Mouse (Mus musculus): ENCODE measurements around the gene Ophn1.

The Ophn1 gene

DNA sequence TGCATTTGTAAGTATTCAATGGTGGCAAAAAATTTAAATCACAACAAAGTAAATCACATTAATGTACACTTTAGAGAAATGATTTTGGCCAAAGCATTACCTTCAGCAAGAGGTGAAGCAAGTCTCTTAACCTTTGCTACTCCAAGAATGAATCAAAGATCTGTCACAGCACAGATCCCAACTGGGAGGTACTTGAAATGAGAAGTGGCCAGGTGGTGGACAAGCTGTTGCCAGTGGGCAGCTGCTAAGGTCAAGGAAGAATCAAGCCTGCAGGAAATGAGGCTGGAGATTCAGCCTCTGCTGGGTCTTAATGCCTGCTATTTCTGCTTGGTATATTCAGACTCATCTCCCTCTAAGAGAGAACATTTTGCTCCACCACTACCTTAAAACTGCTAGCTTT, 87.0 kb downstream of the Ophn1 start:
- no peak for DNase-seq (ENCODE audit: low spot score)

DNA sequence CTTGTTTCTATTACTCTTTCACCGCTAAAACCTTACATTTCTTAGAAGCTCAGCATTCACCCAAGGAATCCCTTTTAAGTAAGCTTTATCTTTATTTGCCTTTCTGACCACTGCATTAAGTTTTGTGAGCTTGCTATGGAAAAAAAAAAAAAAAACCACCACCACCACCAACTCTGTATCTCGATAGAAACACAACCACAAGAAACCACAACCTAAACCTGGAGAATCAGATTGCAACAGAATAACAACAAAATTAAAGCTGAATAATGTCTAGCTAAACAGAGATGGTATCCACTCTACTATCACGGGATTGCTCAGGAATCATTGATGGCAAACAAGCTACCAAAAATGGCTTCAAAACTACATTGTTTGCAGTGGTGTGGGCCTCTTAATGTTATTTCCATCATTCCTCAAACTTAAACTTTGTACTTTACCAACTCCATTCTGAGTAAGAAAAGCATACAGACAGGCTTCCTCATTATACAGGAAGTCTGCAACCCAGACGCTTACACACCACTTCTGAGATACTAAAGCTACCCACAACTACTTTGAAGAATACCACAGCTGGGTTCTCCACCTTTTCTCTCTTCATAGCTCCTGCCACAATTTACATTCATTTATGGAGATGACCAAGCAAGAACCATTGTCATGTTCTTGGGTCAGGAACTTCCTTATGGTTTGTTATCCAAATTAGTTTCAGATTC, 116.4 kb downstream of the Ophn1 start:
- no peak for DNase-seq (ENCODE audit: low spot score)

DNA sequence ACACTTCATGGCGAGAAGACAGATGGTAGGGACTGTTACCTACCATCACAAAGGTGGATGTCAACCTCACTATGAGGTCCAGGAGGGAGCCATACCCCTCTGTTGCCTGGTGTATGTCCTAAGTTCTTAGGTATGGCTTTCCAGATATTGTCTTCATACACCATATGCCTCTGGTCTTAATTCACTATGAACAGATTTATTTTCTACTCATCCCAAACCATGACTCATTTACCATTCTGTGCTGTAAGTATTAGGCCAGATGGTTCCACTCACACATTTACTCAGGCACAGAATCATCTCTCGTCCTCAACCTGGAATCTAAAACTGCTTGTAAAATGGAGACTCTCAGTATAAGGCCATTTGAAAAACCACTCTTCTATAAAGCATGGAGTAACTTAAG, 135.7 kb downstream of the Ophn1 start:
- DNase-seq (ENCODE audit: low spot score), result no peak

DNA sequence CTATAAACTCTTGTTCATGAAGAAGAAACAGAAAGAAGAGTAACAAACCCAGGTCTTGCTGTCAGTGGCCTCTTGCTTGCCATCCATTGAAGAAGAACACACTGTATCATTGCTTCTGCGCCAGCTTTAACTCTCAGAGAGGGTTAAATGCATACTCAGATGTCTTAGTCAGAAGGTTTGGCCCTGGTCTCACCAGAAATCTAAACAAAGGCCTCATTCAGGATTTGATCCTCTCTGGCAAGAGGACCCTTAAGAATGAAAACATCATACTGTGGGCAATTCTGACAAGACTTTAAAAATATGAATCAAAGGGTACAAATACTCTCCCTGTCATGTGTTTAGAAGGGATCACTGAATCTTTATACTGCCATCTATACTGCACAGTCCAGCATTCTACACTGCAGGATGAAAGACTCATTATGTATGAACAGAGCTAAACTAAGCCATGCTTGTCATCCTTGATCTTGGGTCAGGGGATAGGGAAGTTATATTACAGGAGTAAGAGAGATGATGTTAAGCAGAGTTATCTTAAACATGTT, 139.5 kb downstream of the Ophn1 start:
- no peak for DNase-seq (ENCODE audit: low spot score)

DNA sequence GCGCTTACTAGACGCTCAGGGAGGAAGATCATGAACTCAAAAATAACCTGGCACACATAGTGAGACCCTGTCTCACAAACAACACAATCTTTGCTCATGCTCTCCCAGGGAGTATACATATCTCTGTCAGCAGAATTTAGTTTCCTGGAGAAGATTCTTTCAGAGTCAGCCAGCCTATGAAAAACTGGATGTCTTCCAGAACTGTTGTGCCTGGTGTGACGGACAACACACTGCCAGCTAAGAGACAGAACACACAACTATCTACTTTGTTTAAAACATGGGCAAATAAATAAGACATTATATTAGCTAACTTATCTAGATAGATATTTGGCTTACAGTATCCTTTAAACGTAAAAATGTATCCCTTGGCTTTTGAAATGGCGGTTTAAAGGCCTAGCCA, 154.1 kb downstream of the Ophn1 start:
- DNase-seq (ENCODE audit: low spot score), result no peak

DNA sequence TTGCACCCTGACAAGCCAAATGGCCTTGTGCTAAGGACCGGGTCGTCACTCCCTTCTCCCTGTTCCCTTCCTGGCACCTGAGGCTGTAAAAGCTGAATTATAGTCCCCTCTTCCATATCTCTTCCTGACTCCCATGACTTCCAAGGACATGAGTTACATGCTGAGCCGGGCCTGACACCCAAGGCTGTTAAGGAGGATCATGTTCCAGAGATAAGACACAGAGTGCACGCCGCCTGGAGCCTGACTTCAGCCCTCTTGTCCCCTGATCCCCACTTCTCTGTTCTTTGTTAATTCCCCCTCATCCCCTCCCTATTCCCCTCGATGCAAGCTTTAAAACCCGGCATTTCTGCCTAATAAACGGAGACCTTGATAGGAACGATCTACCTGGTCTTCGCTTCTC, 167.8 kb downstream of the Ophn1 start:
- DNase-seq (ENCODE audit: low spot score), result no peak

DNA sequence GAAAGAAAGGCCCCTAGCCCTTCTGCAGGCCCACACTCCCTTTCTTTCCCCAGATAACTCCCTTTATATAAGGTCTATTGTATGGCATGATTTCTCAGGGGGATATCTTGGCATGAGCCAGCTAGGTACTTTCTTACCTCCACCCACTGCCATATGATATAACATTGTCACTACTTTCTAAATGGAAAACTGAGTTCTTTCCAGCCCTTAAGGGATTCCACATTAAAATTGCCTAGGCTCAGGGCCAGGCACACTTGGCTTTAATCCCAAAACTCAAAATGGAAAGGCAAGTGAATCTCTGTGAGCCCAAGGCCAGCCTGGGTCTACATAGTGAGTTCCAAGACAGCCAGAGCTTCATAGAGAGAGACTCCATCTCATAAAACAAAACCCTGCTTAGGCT, 183.1 kb downstream of the Ophn1 start:
- DNase-seq (ENCODE audit: low spot score), result no peak

DNA sequence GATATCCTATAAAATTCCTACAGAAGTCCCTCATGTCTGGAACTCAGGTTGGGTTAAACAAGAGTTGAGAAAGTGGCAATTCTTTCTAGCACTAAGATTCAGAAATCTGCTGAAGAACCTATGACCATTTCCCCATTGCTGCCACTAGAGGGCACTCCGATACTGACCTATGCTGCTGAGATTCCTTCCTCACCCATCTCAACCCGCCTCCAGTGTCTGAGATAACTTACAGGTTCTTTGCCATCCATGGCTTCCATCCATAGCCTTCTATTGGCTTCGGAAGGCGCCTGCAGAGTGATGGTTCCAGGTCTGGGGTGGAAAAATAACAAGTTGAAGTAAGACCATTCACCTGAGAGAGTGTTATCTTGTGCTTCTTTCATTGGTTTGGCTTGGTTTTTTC, 189.2 kb downstream of the Ophn1 start:
- DNase-seq (ENCODE audit: low spot score), result peak; percentile 68

DNA sequence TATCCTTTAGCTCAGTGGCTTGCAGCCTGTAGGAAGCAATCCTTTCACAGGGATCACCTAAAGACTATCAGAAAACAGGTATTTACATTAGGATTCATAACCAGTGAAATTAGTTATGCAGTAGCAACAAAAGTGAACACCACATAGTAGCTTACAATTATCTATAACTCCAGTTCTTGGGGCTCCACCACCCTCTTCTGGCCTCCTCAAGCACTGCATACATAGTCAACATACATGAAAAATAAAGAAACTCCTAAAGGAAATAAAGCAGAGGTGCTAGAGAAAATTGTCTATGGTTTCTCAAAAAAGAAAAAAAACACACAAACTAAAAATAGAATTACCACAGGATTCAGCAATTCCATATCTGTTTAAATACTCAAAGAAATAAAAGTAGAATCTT, 208.2 kb downstream of the Ophn1 start:
- no peak for DNase-seq (ENCODE audit: low spot score)

DNA sequence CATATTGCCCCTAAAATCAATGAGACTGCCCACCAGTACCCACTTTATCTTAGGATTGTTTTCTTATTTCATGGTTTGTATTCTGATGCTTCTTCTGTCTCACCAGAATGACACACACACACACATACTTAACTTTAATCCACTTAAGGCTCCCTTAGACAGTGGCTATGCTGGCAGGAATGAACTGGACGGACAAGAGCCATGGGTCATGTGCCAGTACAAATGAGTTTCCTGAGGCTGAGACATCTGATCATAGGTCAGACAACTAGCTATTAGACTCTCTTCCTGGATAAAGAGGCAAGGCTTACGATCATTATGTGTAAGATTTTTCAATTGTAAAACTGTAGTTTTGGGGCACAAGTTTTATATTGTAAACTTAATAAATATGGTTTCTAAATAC, 209.5 kb downstream of the Ophn1 start:
- no peak for DNase-seq (ENCODE audit: low spot score)

DNA sequence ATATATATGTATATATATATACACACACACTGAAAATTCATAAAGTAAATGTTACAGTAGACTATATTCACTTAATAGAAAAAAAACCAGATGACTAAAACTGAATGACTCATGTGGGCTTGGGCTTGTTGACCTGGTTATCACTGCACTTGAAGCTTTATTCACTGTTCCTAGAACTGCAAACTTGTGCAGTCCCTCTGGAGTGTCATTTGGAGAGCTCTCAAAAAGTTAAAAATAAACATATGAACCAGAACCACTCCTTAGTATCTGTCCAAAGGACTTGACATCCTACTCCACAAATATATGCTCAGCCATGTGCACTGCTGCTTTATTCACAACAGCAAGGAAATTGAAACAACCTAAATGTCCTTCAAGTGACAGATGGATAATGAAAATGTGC, 219.8 kb downstream of the Ophn1 start:
- DNase-seq (ENCODE audit: low spot score), result no peak

DNA sequence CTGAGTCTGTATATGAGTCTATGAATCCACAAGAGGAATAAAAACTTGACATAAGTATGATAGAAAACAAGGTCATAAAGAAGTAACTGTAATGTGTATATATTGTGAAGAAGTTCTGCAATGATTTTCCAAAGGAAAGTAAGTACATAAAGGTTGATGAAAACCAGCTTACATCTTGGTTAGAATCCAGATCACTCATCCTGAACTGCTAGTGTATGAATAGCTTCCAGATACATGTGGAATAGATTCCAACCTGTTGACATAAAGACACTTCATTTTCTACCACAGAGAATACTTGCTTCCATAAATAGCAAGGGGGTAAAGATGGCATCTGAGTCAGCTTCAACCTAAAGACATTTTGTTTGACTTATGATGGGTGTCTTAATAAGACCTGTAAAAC, 239.4 kb downstream of the Ophn1 start:
- no peak for DNase-seq (ENCODE audit: low spot score)

DNA sequence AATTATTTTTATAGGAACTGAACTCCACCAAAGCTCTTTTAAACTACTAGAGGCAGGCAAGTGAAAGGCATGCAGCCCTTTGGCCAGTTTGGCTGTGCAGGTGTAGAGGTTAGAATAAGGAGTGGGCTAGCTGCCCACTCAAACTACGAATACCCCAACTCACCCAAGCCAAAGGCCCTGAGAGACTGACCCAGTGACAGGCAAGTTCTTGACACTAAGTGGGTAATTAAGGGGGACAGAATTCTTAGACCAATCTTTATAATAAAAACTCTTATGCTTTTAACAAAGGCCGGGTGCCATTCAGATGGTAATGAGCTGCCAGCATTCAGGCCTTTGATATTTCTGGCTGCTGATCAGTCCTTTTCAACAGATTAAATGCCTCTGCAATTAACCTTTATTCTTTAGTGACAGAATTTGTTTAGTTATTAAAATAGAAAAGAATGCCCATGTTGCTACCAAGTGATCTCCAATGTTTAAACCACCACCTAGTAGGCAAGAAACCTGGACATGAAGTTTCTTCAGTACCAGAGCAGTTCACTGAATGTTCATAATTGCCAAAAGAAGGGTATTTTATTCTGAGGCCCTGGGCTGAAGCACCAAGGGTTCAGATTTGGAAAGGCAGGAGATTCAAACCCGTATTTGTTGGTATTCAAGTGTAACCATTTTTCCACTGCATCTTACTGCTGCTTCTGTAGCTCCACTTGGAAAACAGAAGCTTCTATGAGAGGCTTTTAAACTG, 262.0 kb downstream of the Ophn1 start:
- DNase-seq (ENCODE audit: low spot score), result no peak

DNA sequence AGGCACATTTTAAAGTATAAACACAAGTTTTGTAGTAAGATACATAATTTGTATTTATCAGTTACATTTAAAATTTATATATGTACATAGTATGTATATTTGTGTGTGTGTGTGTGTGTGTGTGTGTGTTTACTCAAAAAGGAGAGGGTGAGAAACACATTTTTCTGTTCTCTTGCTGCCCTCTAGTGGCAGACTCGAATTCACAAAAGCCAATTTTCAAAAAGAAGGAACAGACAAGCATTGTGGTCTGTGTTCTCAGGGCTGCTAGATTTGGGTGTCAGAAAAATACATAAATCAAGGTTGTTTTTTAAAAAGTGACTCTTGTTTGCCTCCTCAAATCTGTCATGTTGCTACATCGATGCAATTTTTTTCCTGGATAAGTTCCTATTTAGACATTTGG, 272.0 kb downstream of the Ophn1 start:
- peak; percentile 39 for DNase-seq (ENCODE audit: low spot score)

DNA sequence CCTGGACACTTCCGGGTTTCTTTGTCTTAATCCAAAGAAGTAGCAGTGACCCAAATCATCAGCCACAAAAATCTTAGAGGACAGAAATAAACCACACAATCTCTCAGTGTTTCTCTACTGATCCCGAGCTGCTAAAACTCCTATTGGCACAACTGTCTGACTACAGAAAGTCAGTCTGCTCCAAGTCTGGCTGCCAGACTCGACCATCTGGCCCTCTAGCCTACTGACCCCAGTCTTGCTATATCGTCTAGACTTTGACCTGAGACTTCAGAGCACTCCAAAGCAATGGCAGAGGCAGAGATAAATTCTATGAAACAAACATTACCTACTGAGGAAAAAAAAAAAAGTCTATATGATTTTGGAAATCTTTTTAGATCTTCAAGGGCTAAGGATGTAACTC, 273.4 kb downstream of the Ophn1 start:
- DNase-seq (ENCODE audit: low spot score), result no peak

DNA sequence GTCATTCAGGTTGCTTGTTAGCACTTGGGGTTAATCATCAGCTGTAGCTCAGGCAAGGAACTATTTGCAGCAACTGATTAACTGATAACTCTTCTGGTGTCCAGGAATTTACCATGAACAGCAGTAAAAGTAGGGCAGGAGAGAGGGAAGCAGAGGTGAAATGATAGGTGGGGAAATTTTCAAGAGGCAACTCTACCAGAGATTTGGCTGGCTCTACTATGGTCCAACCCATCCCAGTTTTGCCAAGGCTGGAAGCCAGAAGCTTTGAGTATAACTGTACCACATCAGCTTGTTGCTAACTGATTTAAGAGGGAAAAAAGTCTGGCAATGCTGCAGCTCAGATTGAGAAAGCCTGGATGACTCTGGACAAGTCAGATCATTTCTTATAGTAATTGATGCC, 316.6 kb downstream of the Ophn1 start:
- DNase-seq (ENCODE audit: low spot score), result no peak

DNA sequence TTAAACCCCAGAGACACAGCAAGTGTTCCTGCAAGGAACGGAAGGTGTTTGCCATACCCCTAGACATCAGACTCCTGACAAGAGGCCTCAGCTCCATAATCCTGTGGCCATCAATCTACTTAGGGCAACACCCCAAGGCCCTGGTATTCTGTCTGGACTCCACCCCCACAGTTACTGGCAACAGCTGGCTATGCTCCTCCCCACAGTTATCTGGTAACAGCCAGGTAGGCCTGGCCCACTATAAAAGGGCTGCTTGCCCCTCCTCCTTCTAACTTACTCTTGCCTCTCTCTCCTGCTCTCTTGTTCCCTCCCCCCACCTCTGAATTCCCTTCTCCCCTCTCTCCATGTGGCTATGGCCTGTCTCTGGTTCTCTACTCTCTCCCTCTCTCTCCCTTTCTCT, 344.4 kb downstream of the Ophn1 start:
- no peak for DNase-seq (ENCODE audit: low spot score)

DNA sequence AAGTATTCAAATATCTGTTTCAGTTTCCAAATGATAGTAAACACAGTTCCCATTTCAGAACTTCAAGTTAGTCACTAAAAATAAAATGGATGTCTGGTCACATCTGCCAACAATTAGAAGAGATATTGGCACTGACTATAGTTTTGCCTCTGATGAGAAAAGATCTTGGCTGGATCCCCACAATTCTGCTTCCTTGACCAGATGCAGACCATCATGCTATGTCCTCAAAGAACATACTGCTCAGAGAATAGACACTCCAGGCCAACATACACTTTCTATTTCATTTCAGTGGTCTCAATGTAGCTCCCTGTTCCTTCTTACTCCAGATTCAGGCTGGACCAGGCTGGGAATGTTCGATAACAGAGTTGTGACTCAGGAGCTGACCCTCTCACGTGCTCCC, 375.5 kb downstream of the Ophn1 start:
- DNase-seq (ENCODE audit: low spot score), result no peak

DNA sequence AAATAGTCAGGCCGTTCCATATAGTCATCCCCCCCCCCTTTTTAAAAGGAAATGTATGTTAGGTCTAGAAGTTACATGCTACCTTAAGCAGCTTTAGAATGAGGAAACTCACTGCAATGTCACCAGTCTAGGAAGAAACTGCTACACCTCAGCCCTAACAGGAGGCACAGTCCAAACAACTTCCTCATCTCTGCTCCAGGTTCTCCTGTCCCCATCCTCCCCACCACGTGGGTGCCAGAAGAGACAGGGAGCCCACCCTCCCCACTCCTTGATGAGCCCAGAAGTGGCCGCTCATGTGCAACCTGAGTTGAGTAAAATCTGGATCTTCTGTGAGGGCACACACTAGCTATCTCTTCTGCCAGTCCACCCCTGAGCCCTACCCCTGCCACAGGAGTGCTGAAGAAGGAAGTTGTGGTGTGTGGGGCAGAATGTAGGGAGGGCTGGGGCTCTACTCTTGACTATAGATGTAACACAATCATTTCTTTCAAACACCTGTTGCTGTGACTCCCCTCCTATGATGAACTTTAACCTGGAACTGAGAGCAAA, 376.4 kb downstream of the Ophn1 start:
- DNase-seq (ENCODE audit: low spot score), result no peak

Data from embryo, embryonic 10 days (tissue).